Mouse (Mus musculus) liver, embryonic 14.5 days (tissue): ENCODE data around the gene Serpina11.

ENCODE experiments used
- CTCF ChIP-seq: IDR thresholded peaks from 2 replicates; pipeline ENCODE4 v1.5.1; 2016; ENCODE audit warnings: antibody characterized with exemption, low read depth, control low read depth
- EP300 ChIP-seq: IDR thresholded peaks from 2 replicates; pipeline ENCODE4 v1.6.1; 2016; ENCODE audit warnings: antibody characterized with exemption, low read depth

- TF ChIP-seq CTCF = no peak
- TF ChIP-seq EP300 = no peak
Observed at GRCm38 (mm10) chr12:104002569-104003237, 12.9 kb upstream of the Serpina11 start.
